Mouse (Mus musculus) kidney, adult 2 months (tissue): ENCODE measurements at regions not wholly inside any gene's neighbourhood (a gene's known extent, or its start where the extent isn't known, plus 50 kb on each side); places are given as distances from the start of the nearest gene placed in this dataset.
"Not testable (repeated sequence)": the region's sequence is repeated elsewhere in the genome, so short reads cannot be mapped to it uniquely, and the experiment has no call there.

Source experiments
- DNase-seq: peaks from one replicate; pipeline ENCODE4 v3.0.0; 2021
- H3K27ac ChIP-seq: fragments of 200-500 bp; 2 replicates; pipeline ENCODE4 v1.5.1; 2012; ENCODE audit warnings: low read depth, low read length, control low read depth, inconsistent platforms; ENCODE audit not compliant: insufficient read depth
- H3K27me3 ChIP-seq: fragments of 200-500 bp; replicated peaks from 2 replicates; pipeline ENCODE4 v1.6.1; 2012; ENCODE audit warnings: mild to moderate bottlenecking, moderate library complexity, low read length, inconsistent platforms; ENCODE audit not compliant: control insufficient read depth, insufficient read depth
- H3K36me3 ChIP-seq: fragments of 200-500 bp; 2 replicates; pipeline ENCODE4 v1.6.1; 2012; ENCODE audit warnings: mild to moderate bottlenecking, moderate library complexity, low read length, inconsistent platforms; ENCODE audit not compliant: control insufficient read depth, insufficient read depth
- H3K4me1 ChIP-seq: fragments of 200-500 bp; 2 replicates; pipeline ENCODE4 v1.6.1; 2011; ENCODE audit warnings: low read length; ENCODE audit not compliant: control insufficient read depth, insufficient read depth
- H3K4me3 ChIP-seq: fragments of 200-500 bp; 2 replicates; pipeline ENCODE4 v1.5.1; 2011; ENCODE audit warnings: mild to moderate bottlenecking, low read depth, low read length, control low read depth; ENCODE audit not compliant: insufficient read depth
- CTCF ChIP-seq: fragments of 200-500 bp; conservative IDR thresholded peaks from 2 replicates; pipeline ENCODE4 v1.5.1; 2011; ENCODE audit warnings: low read depth, mild to moderate bottlenecking, control low read depth, low read length, moderate library complexity, mixed read lengths; ENCODE audit not compliant: insufficient read depth, insufficient read length
- POLR2A ChIP-seq: fragments of 200-500 bp; IDR thresholded peaks from one replicate; pipeline ENCODE4 v1.6.1; 2011; ENCODE audit warnings: low read depth, low read length, control low read depth
- WGBS: fragments of 180-500 bp; shearing (Covaris S2); methylation state at CpG from one replicate; pipeline ENCODE4 v1.1.7; 2018; 5-methylcytosine and 5-hydroxymethylcytosine counted together

GRCm38 (mm10) chr2:135553031-135553430, 105.8 kb upstream of the Plcb4 start:
- no peak for DNase-seq
- Histone ChIP-seq H3K36me3 (no peaks in the 10 kb centered on the region), H3K4me1 (no peaks in the 10 kb centered on the region), H3K27ac (no peak overlapping the region), H3K4me3 (no peak overlapping the region), H3K27me3 (no peaks in the 10 kb centered on the region)
- TF ChIP-seq POLR2A (no peak), CTCF (no peak)
- WGBS: 63% methylated on average over 3 of the region's 3 CpGs

DNA sequence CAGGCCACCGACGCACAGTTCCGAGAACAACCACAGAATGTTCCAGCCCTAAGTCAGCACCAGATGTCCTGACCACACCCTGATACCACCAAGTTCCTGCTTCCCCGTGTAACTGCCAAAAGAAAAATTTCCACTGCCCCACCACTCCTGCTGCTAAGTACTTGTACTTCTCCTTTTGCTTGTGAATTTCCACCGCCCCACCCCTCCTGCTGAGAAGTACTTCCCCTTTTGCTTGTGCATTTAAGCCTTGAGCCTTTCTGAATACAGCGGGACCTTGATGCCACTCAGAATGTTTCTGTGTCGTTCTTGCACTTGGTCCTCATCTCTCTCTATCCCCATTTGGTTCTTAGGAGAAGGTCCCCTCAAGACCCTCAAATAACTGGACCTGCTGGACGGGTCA, 100.8 kb upstream of the Plcb4 start:
- DNase-seq, H3K4me3 ChIP-seq, H3K27ac ChIP-seq, H3K36me3 ChIP-seq, H3K4me1 ChIP-seq, H3K27me3 ChIP-seq: not testable (repeated sequence)
- WGBS: 91% methylated on average over 8 of the region's 8 CpGs

DNA sequence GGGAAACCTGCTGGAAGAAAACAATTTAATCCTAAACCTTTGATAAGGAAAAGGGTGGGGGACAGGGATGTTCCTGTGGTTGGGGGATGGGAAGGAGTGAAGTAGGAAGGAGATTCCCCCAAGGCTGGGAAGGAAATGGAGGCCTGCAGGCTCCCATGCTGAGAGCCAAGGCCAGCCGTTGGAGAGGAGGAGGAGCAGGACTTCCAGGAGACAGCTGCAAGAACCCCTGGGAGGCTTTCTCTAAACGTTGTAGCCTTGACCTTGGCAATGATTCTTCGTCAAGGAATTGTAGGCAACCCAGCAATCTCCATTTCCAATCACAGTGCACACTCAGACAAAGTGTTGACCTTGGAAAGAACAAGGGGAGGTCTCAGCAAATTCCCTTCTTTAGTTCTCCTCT, 99.5 kb upstream of the Plcb4 start:
- 45% methylated on average over 3 of the region's 3 CpGs for WGBS
- Histone ChIP-seq H3K36me3 (no peaks in the 10 kb centered on the region), H3K4me3 (no peak overlapping the region), H3K27ac (no peak overlapping the region), H3K27me3 (no peaks in the 10 kb centered on the region), H3K4me1 (no peaks in the 10 kb centered on the region)
- TF ChIP-seq CTCF (no peak), POLR2A (no peak)
- DNase-seq: peak; percentile 23

- Histone ChIP-seq H3K27me3 (no peaks in the 10 kb centered on the region), H3K27ac (no peak overlapping the region; the same call in 1 of the 2 replicates), H3K36me3 (no peaks in the 10 kb centered on the region), H3K4me1 (no peaks in the 10 kb centered on the region), H3K4me3 (no peak overlapping the region)
- peak; percentile 60 for DNase-seq
- 73% methylated on average over 9 of the region's 9 CpGs for WGBS
- TF ChIP-seq POLR2A (no peak), CTCF (no peak)
Observed at GRCm38 (mm10) chr2:135559933-135560710, 98.7 kb upstream of the Plcb4 start.

GRCm38 (mm10) chr2:135560856-135561255, 98.0 kb upstream of the Plcb4 start:
- 77% methylated on average over 1 of the region's 1 CpGs for whole genome bisulfite sequencing
- H3K36me3 ChIP-seq: no peaks in the 10 kb centered on the region
- no peaks in the 10 kb centered on the region for H3K27me3 ChIP-seq
- H3K4me3 ChIP-seq: no peak overlapping the region
- no peak for DNase-seq
- no peak for TF ChIP-seq POLR2A
- TF ChIP-seq CTCF: no peak
- no peaks in the 10 kb centered on the region for H3K4me1 ChIP-seq
- no peak overlapping the region; the same call in 1 of the 2 replicates for H3K27ac ChIP-seq

GRCm38 (mm10) chr2:135561716-135562115, 97.1 kb upstream of the Plcb4 start:
- no peaks in the 10 kb centered on the region for H3K4me1 ChIP-seq
- no peak overlapping the region for H3K27ac ChIP-seq
- no peaks in the 10 kb centered on the region for H3K27me3 ChIP-seq
- no peak overlapping the region for H3K4me3 ChIP-seq
- DNase-seq: peak; percentile 71
- TF ChIP-seq POLR2A (no peak), CTCF (no peak)
- 65% methylated on average over 7 of the region's 7 CpGs for WGBS
- no peaks in the 10 kb centered on the region for H3K36me3 ChIP-seq

GRCm38 (mm10) chr2:135562140-135562890, 96.5 kb upstream of the Plcb4 start:
- 82% methylated on average over 10 of the region's 10 CpGs for WGBS
- Histone ChIP-seq H3K4me3 (no peak overlapping the region), H3K27ac (no peak overlapping the region), H3K36me3 (no peaks in the 10 kb centered on the region), H3K4me1 (no peaks in the 10 kb centered on the region), H3K27me3 (no peaks in the 10 kb centered on the region)
- TF ChIP-seq CTCF (no peak), POLR2A (no peak)
- peak; percentile 59 for DNase-seq
